Mouse (Mus musculus): Measurements from ENCODE around the gene Galnt17. TPM values are rescaled to one million over a fixed set of nuclear protein-coding genes. Genes with fewer than 3 reads are reported as not detected.

Galnt17 gene
- polyA plus RNA-seq, 1 experiment from 2014 or later, result 1.5 TPM

DNA sequence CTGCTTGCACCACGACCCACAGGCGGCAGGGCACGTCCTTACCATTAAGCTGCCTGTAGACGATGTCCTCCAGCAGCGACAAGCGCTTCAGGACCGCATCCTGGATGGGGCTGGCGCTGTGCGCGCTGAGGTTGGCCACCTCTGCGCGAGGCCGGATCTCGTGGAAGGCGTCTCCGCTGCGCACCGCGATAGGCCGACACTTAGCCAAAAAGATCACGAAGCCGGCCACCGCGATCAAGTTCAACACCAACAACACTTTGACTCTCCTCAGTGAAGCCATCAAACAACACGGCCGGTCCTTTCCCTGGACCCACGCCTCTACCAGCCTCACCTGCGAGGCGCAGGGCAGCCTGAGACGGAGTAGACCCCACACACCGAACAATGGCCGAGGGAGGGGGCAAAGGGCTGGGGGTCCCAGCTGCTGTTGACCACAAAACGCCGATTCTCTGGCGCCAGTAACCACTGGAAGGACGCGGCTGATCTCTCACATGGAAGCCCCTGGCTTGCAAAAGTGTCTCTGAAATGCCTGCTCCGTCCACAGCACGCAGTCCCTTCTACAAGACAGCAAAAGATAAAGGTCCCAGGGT, 1.9 kb downstream of the Galnt17 start:
- Histone ChIP-seq H3K27me3 (ENCODE audit: control insufficient read depth, insufficient read depth, low read length) (peaks cover 17% of the 10 kb centered on the region), H3K9ac (ENCODE audit: low read length) (peak overlapping the region; percentile 27)
- DNase-seq (ENCODE audit: low spot score), result peak; percentile 41

DNA sequence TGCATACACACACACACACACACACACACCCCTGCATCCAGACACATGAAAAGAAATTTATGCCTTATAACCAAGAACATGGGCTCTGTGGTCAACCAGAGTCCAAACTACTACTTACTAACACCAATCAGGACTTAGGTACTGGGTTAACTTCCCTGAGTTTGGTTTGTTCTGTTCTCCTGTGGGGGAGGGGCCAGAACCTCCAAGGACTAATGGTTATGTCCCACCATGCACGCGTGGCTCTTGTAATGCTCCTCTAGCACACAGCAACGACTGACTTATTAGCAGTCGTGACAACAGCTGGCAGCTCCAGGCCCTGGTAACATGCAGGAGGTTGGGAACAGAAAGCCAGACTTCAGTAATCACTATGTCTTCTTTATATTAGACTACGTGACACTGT, 3.1 kb downstream of the Galnt17 start:
- Histone ChIP-seq H3K4me2 (ENCODE audit: low read depth) (no peak overlapping the region), H3K27me3 (ENCODE audit: control insufficient read depth, insufficient read depth, low read length) (peaks cover 17% of the 10 kb centered on the region), H3K27ac (ENCODE audit: low read depth, low read length) (no peak overlapping the region), H3K4me3 (ENCODE audit: low read depth, low read length) (no peak overlapping the region), H3K4me1 (ENCODE audit: control insufficient read depth, insufficient read depth, low read length) (peaks cover 6% of the 10 kb centered on the region; the same call in 1 of the 2 replicates), H3K36me3 (ENCODE audit: control insufficient read depth, insufficient read depth, low read length) (no peaks in the 10 kb centered on the region), H3K9me3 (ENCODE audit: control insufficient read depth, low read length) (no peaks in the 10 kb centered on the region), H3K9ac (ENCODE audit: low read length) (no peak overlapping the region)
- WGBS, result 57% methylated on average over 5 of the region's 5 CpGs
- no peak for ATAC-seq (ENCODE audit: insufficient read depth, low FRiP score, low TSS enrichment)
- DNase-seq (ENCODE audit: low spot score), result peak; percentile 22

More for the DNA sequence above, 1.9 kb downstream of the Galnt17 start:
- ATAC-seq (ENCODE audit: insufficient read depth, low FRiP score, low TSS enrichment), result 0 out of 2 replicates have a peak, but pooled peaks have one; percentile 8
- Histone ChIP-seq H3K9me3 (ENCODE audit: control insufficient read depth, low read length) (no peaks in the 10 kb centered on the region), H3K27ac (ENCODE audit: low read depth, low read length) (no peak overlapping the region), H3K4me3 (ENCODE audit: low read depth, low read length) (peak overlapping the region; percentile 67), H3K36me3 (ENCODE audit: control insufficient read depth, insufficient read depth, low read length) (no peaks in the 10 kb centered on the region), H3K4me2 (ENCODE audit: low read depth) (peak overlapping the region; percentile 92), H3K4me1 (ENCODE audit: control insufficient read depth, insufficient read depth, low read length) (peaks cover 6% of the 10 kb centered on the region; the same call in 1 of the 2 replicates)
- under 1% methylated on average over 39 of the region's 39 CpGs for WGBS

DNA sequence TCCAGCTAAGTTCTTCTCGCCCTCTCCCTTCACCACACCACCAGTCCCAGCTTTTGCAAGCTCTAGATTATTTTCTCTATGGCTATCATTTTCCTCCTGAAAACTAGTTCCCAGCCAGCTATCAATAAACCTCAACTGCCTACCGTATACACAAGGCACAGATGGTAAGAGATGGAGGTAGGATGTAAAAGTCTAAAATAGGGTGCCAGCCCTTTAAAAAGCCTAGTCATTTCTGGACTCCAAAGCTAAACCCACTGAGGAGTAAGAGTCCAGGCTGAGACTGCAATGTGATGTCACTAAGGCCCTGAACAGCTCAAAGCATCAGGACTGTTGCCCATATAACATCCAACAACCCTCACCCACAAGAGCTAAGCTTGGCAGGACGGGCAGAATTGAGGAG, 6.8 kb downstream of the Galnt17 start:
- Histone ChIP-seq H3K4me2 (ENCODE audit: low read depth) (no peak overlapping the region), H3K27me3 (ENCODE audit: control insufficient read depth, insufficient read depth, low read length) (peaks cover 16% of the 10 kb centered on the region), H3K9ac (ENCODE audit: low read length) (no peak overlapping the region), H3K36me3 (ENCODE audit: control insufficient read depth, insufficient read depth, low read length) (no peaks in the 10 kb centered on the region), H3K4me1 (ENCODE audit: control insufficient read depth, insufficient read depth, low read length) (peaks cover 6% of the 10 kb centered on the region; the same call in 1 of the 2 replicates), H3K27ac (ENCODE audit: low read depth, low read length) (no peak overlapping the region), H3K9me3 (ENCODE audit: control insufficient read depth, low read length) (no peaks in the 10 kb centered on the region), H3K4me3 (ENCODE audit: low read depth, low read length) (no peak overlapping the region)
- no peak for DNase-seq (ENCODE audit: low spot score)
- WGBS, result 93% methylated on average over 3 of the region's 3 CpGs
- ATAC-seq (ENCODE audit: insufficient read depth, low FRiP score, low TSS enrichment), result no peak

DNA sequence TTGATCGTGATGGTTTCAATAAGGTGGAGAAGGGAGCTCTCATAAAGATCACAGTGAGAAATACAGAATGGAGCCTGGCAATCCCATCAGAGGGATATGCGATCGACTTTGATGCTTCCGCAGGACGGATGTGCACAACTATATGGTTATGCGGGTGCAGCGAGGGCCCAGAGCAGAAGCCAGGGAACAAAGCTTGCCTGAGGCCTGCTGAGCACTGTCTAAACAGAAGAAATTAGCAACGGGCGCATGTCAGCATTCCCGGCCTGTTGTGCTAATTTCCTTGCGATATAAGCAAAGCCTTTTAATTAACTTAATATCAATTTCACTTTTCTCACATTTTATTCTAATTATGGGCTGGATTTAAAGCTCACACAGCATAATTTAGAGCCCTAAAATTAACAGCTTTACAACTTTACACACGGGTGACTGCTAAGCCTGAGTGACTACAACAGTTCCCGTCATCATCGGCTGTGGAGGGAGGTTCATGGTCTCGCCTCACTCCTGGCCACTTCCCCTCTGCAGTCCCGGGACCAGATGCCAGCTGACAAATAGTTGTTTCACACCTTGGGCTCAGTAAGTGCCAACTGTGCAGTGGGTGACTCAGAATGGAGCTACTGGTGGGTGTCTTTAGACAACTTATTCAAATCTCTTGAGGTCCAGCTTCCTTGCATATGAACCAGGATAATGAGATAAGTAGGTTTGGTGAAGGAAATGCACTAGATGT, 14.4 kb downstream of the Galnt17 start:
- 83% methylated on average over 16 of the region's 16 CpGs for WGBS
- H3K9ac ChIP-seq (ENCODE audit: low read length), result no peak overlapping the region
- no peak for ATAC-seq (ENCODE audit: insufficient read depth, low FRiP score, low TSS enrichment)
- no peak overlapping the region for H3K27ac ChIP-seq (ENCODE audit: low read depth, low read length)
- H3K9me3 ChIP-seq (ENCODE audit: control insufficient read depth, low read length), result no peaks in the 10 kb centered on the region
- H3K27me3 ChIP-seq (ENCODE audit: control insufficient read depth, insufficient read depth, low read length), result no peaks in the 10 kb centered on the region
- no peak for DNase-seq (ENCODE audit: low spot score)
- H3K4me2 ChIP-seq (ENCODE audit: low read depth), result no peak overlapping the region
- H3K4me3 ChIP-seq (ENCODE audit: low read depth, low read length), result no peak overlapping the region
- H3K4me1 ChIP-seq (ENCODE audit: control insufficient read depth, insufficient read depth, low read length), result no peaks in the 10 kb centered on the region
- H3K36me3 ChIP-seq (ENCODE audit: control insufficient read depth, insufficient read depth, low read length), result no peaks in the 10 kb centered on the region

DNA sequence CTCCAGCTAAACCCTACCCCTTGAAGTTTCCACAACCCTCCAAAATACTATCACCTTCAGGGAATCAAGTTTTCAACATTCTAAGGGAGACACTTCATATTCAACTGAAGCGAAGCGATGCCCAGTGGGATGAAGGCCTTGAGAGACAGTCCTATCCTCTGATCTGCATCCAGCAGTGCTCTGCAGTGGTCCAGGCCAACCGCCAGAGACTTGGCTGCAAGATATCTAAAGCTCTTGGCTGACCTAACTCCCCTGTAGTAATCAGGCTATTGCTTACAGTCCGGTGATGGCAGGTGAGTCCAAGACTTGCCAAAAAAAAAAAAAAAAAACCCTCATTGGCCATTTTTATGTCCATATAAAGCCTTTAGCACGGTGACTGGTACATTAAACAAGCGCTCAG, 21.2 kb downstream of the Galnt17 start:
- DNase-seq (ENCODE audit: low spot score) (no peak), ATAC-seq (ENCODE audit: insufficient read depth, low FRiP score, low TSS enrichment) (no peak)
- H3K27me3 ChIP-seq (ENCODE audit: control insufficient read depth, insufficient read depth, low read length), result no peaks in the 10 kb centered on the region
- WGBS, result 92% methylated on average over 6 of the region's 6 CpGs
- no peaks in the 10 kb centered on the region for H3K4me1 ChIP-seq (ENCODE audit: control insufficient read depth, insufficient read depth, low read length)
- H3K27ac ChIP-seq (ENCODE audit: low read depth, low read length), result no peak overlapping the region
- no peak overlapping the region for H3K4me2 ChIP-seq (ENCODE audit: low read depth)
- H3K4me3 ChIP-seq (ENCODE audit: low read depth, low read length), result no peak overlapping the region
- H3K36me3 ChIP-seq (ENCODE audit: control insufficient read depth, insufficient read depth, low read length), result no peaks in the 10 kb centered on the region
- H3K9ac ChIP-seq (ENCODE audit: low read length), result no peak overlapping the region
- no peaks in the 10 kb centered on the region for H3K9me3 ChIP-seq (ENCODE audit: control insufficient read depth, low read length)

DNA sequence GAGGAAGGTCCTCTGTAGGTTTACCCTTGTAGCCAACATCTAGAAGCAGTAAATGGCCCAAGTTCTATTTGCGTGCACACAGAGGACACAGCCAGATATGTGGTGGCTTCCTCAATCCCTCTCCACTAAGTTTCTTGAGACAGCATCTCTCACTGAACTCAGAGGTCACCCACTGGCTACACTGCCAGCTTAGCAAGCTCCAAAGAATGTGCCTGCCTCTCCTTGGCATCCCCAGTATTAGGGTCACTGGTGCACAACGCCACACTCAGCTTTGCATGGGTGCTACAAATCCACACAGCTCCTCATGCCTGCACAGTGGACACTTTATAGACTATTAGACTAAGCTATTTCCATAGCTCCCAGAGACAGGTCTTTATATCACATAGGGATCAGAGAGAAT, 21.6 kb downstream of the Galnt17 start:
- DNase-seq (ENCODE audit: low spot score) (no peak), ATAC-seq (ENCODE audit: insufficient read depth, low FRiP score, low TSS enrichment) (no peak)
- Histone ChIP-seq H3K9me3 (ENCODE audit: control insufficient read depth, low read length) (no peaks in the 10 kb centered on the region), H3K9ac (ENCODE audit: low read length) (no peak overlapping the region), H3K4me3 (ENCODE audit: low read depth, low read length) (no peak overlapping the region), H3K27ac (ENCODE audit: low read depth, low read length) (no peak overlapping the region), H3K4me2 (ENCODE audit: low read depth) (no peak overlapping the region), H3K4me1 (ENCODE audit: control insufficient read depth, insufficient read depth, low read length) (no peaks in the 10 kb centered on the region), H3K36me3 (ENCODE audit: control insufficient read depth, insufficient read depth, low read length) (no peaks in the 10 kb centered on the region), H3K27me3 (ENCODE audit: control insufficient read depth, insufficient read depth, low read length) (no peaks in the 10 kb centered on the region)
- 95% methylated on average over 2 of the region's 2 CpGs for WGBS

DNA sequence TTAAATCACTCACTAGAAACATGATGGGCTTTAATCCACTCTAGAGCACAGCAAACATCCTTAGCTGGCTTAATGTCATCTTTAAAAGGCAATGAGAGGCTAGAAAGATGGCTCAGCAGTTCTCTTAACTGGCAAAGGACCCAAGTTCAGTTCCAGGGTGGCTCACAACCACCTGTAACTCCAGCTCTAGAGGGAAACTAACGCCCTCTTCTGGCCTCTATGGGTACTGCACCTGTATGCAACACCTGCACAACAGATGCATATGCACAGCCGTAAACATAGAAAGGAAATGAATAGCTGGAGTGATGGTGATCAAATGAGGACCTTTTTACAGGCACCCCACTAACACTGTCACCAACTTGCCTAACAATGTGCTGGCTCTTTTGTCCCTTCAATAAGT, 27.9 kb downstream of the Galnt17 start:
- no peaks in the 10 kb centered on the region for H3K9me3 ChIP-seq (ENCODE audit: control insufficient read depth, low read length)
- no peak overlapping the region for H3K9ac ChIP-seq (ENCODE audit: low read length)
- H3K4me3 ChIP-seq (ENCODE audit: low read depth, low read length), result no peak overlapping the region
- DNase-seq (ENCODE audit: low spot score) (no peak), ATAC-seq (ENCODE audit: insufficient read depth, low FRiP score, low TSS enrichment) (no peak)
- H3K4me1 ChIP-seq (ENCODE audit: control insufficient read depth, insufficient read depth, low read length), result no peaks in the 10 kb centered on the region
- no peaks in the 10 kb centered on the region for H3K27me3 ChIP-seq (ENCODE audit: control insufficient read depth, insufficient read depth, low read length)
- WGBS, result 46% methylated on average over 2 of the region's 2 CpGs
- no peak overlapping the region for H3K4me2 ChIP-seq (ENCODE audit: low read depth)
- H3K36me3 ChIP-seq (ENCODE audit: control insufficient read depth, insufficient read depth, low read length), result no peaks in the 10 kb centered on the region
- no peak overlapping the region for H3K27ac ChIP-seq (ENCODE audit: low read depth, low read length)

DNA sequence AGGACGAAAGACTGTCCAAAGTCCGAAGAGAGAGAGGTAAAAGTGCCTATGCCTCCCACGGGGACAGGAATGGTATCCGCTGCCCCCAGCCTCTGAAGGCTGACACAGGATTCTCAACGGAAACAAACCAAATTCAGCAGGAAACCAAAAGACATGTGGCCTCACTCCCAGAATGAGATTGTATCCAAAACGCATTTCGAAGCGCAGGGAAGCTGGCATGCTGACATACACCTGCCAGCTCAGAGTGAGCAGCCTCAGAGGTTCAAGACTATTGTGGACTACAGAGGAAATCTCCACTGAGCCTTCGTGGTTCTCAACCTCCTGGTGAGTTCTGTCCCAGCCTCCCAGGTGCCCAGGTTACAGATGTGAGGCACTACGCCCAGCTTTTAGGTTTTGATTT, 29.0 kb downstream of the Galnt17 start:
- no peaks in the 10 kb centered on the region for H3K4me1 ChIP-seq (ENCODE audit: control insufficient read depth, insufficient read depth, low read length)
- no peak overlapping the region for H3K27ac ChIP-seq (ENCODE audit: low read depth, low read length)
- H3K27me3 ChIP-seq (ENCODE audit: control insufficient read depth, insufficient read depth, low read length), result no peaks in the 10 kb centered on the region
- H3K36me3 ChIP-seq (ENCODE audit: control insufficient read depth, insufficient read depth, low read length), result no peaks in the 10 kb centered on the region
- ATAC-seq (ENCODE audit: insufficient read depth, low FRiP score, low TSS enrichment), result no peak
- H3K4me2 ChIP-seq (ENCODE audit: low read depth), result no peak overlapping the region
- no peak overlapping the region for H3K9ac ChIP-seq (ENCODE audit: low read length)
- no peak overlapping the region for H3K4me3 ChIP-seq (ENCODE audit: low read depth, low read length)
- no peak for DNase-seq (ENCODE audit: low spot score)
- no peaks in the 10 kb centered on the region for H3K9me3 ChIP-seq (ENCODE audit: control insufficient read depth, low read length)
- WGBS, result 89% methylated on average over 10 of the region's 10 CpGs

DNA sequence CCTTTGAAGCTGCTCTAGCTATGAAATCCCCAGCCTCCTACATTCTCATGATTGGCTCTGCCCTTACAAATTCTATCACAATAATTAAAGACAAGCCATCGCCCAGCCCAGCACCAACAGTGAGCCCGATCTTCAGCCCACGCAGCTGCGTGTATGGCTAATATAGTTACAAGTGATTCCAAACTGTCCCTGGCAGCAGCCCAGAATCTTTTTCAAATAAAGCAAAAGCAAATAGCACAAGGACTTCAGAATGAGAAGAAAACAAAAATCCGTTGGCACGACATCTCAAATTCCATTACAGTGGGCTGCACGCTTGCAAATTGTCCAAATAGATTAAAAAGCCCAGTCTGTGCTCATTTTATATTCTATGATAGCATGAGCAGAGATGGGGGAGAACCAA, 31.1 kb downstream of the Galnt17 start:
- Histone ChIP-seq H3K9ac (ENCODE audit: low read length) (no peak overlapping the region), H3K4me1 (ENCODE audit: control insufficient read depth, insufficient read depth, low read length) (no peaks in the 10 kb centered on the region), H3K4me2 (ENCODE audit: low read depth) (no peak overlapping the region), H3K27ac (ENCODE audit: low read depth, low read length) (no peak overlapping the region), H3K36me3 (ENCODE audit: control insufficient read depth, insufficient read depth, low read length) (no peaks in the 10 kb centered on the region), H3K27me3 (ENCODE audit: control insufficient read depth, insufficient read depth, low read length) (no peaks in the 10 kb centered on the region), H3K9me3 (ENCODE audit: control insufficient read depth, low read length) (no peaks in the 10 kb centered on the region), H3K4me3 (ENCODE audit: low read depth, low read length) (no peak overlapping the region)
- 93% methylated on average over 7 of the region's 7 CpGs for WGBS
- no peak for DNase-seq (ENCODE audit: low spot score)
- no peak for ATAC-seq (ENCODE audit: insufficient read depth, low FRiP score, low TSS enrichment)
